Mouse (Mus musculus): ENCODE results near the gene Tmem150a. TPM values are rescaled to one million over a fixed set of nuclear protein-coding genes. Genes with fewer than 3 reads are reported as not detected.

Tmem150a gene
- polyA plus RNA-seq, 1 experiment: 13.0 TPM

DNA sequence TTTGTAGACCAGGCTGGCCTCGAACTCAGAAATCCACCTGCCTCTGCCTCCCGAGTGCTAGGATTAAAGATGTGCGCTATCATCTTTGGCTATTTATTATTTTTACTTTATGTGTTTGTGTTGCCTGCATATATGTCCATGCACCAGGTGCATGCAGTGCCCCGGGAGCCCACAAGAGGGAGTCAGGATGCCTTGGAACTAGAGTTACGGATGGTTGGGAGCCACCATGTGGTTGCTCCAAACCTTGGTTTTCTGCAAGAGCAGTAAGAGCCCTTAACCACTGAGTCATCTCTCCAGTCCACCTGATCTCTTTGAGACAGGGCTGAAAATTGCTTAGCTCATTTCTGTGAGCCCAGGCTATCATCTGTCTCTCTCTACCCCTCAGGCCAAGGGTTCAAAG lies 51.9 kb downstream of the Tmem150a start:
- no peaks in the 10 kb centered on the region for H3K27me3 ChIP-seq (ENCODE audit: control insufficient read depth, insufficient read depth, low read length, poor library complexity, severe bottlenecking)

More for the DNA sequence above, 51.9 kb downstream of the Tmem150a start:
- no peak overlapping the region for H3K4me3 ChIP-seq (ENCODE audit: low read depth, low read length)
- no peaks in the 10 kb centered on the region for H3K4me1 ChIP-seq (ENCODE audit: control insufficient read depth, insufficient read depth, low read length)
- no peak for TF ChIP-seq POLR2A (IDR thresholded peaks at IDR 0.05; ENCODE audit: insufficient read depth, low read length)
- TF ChIP-seq CTCF (IDR thresholded peaks at IDR 0.05; ENCODE audit: low read depth, low read length): peak; percentile 100
- no peak for TF ChIP-seq EP300 (IDR thresholded peaks at IDR 0.05; ENCODE audit: insufficient read depth, low read depth, low read length)
- no peaks in the 10 kb centered on the region for H3K9me3 ChIP-seq (replicated peaks; ENCODE audit: control insufficient read depth, insufficient read depth, low read length, poor library complexity, severe bottlenecking)
- H3K27ac ChIP-seq (ENCODE audit: insufficient read depth, low read length): no peak overlapping the region
- no peaks in the 10 kb centered on the region for H3K36me3 ChIP-seq (ENCODE audit: control insufficient read depth, insufficient read depth, low read length, poor library complexity, severe bottlenecking)
- no peak overlapping the region for H3K9ac ChIP-seq (ENCODE audit: low read depth, poor library complexity, severe bottlenecking)

Other genes starting within 250 kb of the Tmem150a start
- gene Atoh8, start 119.9 kb upstream of the Tmem150a start, polyA plus RNA-seq (2011; ENCODE audit: insufficient read depth, insufficient read length, low read depth, missing spikeins): not detected in 2 replicates
- not detected in 2 replicates for gene Sftpb, start 50.8 kb upstream of the Tmem150a start, polyA plus RNA-seq (2011; ENCODE audit: insufficient read depth, insufficient read length, low read depth, missing spikeins)
- gene Usp39, start 10.3 kb upstream of the Tmem150a start, polyA plus RNA-seq (2011; ENCODE audit: insufficient read depth, insufficient read length, low read depth, missing spikeins): 72.5 and 76.5 TPM in 2 replicates
- gene 0610030E20Rik, start 8.1 kb upstream of the Tmem150a start, polyA plus RNA-seq (2011; ENCODE audit: insufficient read depth, insufficient read length, low read depth, missing spikeins): 18.1 and 18.4 TPM in 2 replicates
- 79.6 and 84.0 TPM in 2 replicates for gene Rnf181, start 11.5 kb downstream of the Tmem150a start, polyA plus RNA-seq (2011; ENCODE audit: insufficient read depth, insufficient read length, low read depth, missing spikeins)
- 1.9 and 2.2 TPM in 2 replicates for gene Vamp5, start 25.0 kb downstream of the Tmem150a start, polyA plus RNA-seq (2011; ENCODE audit: insufficient read depth, insufficient read length, low read depth, missing spikeins)
- 25.6 and 28.4 TPM in 2 replicates for gene Vamp8, start 35.3 kb downstream of the Tmem150a start, polyA plus RNA-seq (2011; ENCODE audit: insufficient read depth, insufficient read length, low read depth, missing spikeins)
- 16.6 and 18.8 TPM in 2 replicates for gene Ggcx, start 58.9 kb downstream of the Tmem150a start, polyA plus RNA-seq (2011; ENCODE audit: insufficient read depth, insufficient read length, low read depth, missing spikeins)
- gene Mat2a, start 84.1 kb downstream of the Tmem150a start, polyA plus RNA-seq (2011; ENCODE audit: insufficient read depth, insufficient read length, low read depth, missing spikeins): 200 and 211 TPM in 2 replicates
- gene Sh2d6, start 166.3 kb downstream of the Tmem150a start, polyA plus RNA-seq (2011; ENCODE audit: insufficient read depth, insufficient read length, low read depth, missing spikeins): not detected in 2 replicates
- 55.8 and 60.3 TPM in 2 replicates for gene Capg, start 188.9 kb downstream of the Tmem150a start, polyA plus RNA-seq (2011; ENCODE audit: insufficient read depth, insufficient read length, low read depth, missing spikeins)
- 6.3 and 8.3 TPM in 2 replicates for gene Elmod3, start 243.0 kb downstream of the Tmem150a start, polyA plus RNA-seq (2011; ENCODE audit: insufficient read depth, insufficient read length, low read depth, missing spikeins)
- 5.2 and 7.8 TPM in 2 replicates for gene Retsat, start 243.0 kb downstream of the Tmem150a start, polyA plus RNA-seq (2011; ENCODE audit: insufficient read depth, insufficient read length, low read depth, missing spikeins)